Mouse (Mus musculus) right cerebral cortex, postnatal 25 days (tissue): Measurements from ENCODE around the gene Lipe.

Experiments
- DNase-seq: peaks from one replicate; pipeline ENCODE4 v3.0.0; 2022

Lipe gene

GRCm38 (mm10) chr7:25385259-25385658 lies 13.3 kb downstream of the Lipe start:
- DNase-seq: no peak

GRCm38 (mm10) chr7:25384818-25385217 lies 13.7 kb downstream of the Lipe start:
- no peak for DNase-seq

GRCm38 (mm10) chr7:25384318-25384717 lies 14.2 kb downstream of the Lipe start:
- no peak for DNase-seq

- no peak for DNase-seq
Measured at GRCm38 (mm10) chr7:25383891-25384290, 14.6 kb downstream of the Lipe start.

- DNase-seq: no peak
Measured at GRCm38 (mm10) chr7:25383385-25383784, 15.1 kb downstream of the Lipe start.

- no peak for DNase-seq
Measured at GRCm38 (mm10) chr7:25382541-25382940, 16.0 kb downstream of the Lipe start.

GRCm38 (mm10) chr7:25381284-25381680 lies 17.2 kb downstream of the Lipe start:
- no peak for DNase-seq

- no peak for DNase-seq
Measured at GRCm38 (mm10) chr7:25380392-25381283, 17.9 kb downstream of the Lipe start.

- DNase-seq: no peak
Measured at GRCm38 (mm10) chr7:25379551-25380351, 18.8 kb downstream of the Lipe start.

GRCm38 (mm10) chr7:25378181-25379100 lies 20.1 kb downstream of the Lipe start:
- no peak for DNase-seq

GRCm38 (mm10) chr7:25377100-25377700 lies 21.3 kb downstream of the Lipe start:
- no peak for DNase-seq

- DNase-seq: peak; percentile 88
Measured at GRCm38 (mm10) chr7:25376556-25376955, 22.0 kb downstream of the Lipe start.

- DNase-seq: no peak
Measured at GRCm38 (mm10) chr7:25372441-25372840, 26.1 kb downstream of the Lipe start.

GRCm38 (mm10) chr7:25369058-25369749 lies 29.3 kb downstream of the Lipe start, which contains the start of gene Cnfn:
Cnfn (minus strand) TSS chr7:25369724.
- peak; percentile 34 for DNase-seq

GRCm38 (mm10) chr7:25368333-25368732 lies 30.2 kb downstream of the Lipe start:
- DNase-seq: no peak

GRCm38 (mm10) chr7:25367632-25368293 lies 30.7 kb downstream of the Lipe start:
- DNase-seq: no peak

- DNase-seq: no peak
Measured at GRCm38 (mm10) chr7:25365937-25366625, 32.4 kb downstream of the Lipe start.

GRCm38 (mm10) chr7:25363632-25364031 lies 34.9 kb downstream of the Lipe start:
- DNase-seq: no peak

GRCm38 (mm10) chr7:25363151-25363550 lies 35.4 kb downstream of the Lipe start:
- DNase-seq: no peak

- DNase-seq: no peak
Measured at GRCm38 (mm10) chr7:25358721-25359206, 39.7 kb downstream of the Lipe start.
